Mouse (Mus musculus) intestine, embryonic 16.5 days (tissue): ENCODE data around the gene Gng7. TPM values are rescaled to one million over a fixed set of nuclear protein-coding genes. Genes with fewer than 3 reads are reported as not detected.
"Not testable (repeated sequence)": the region's sequence is repeated elsewhere in the genome, so short reads cannot be mapped to it uniquely, and the experiment has no call there.

ENCODE experiments used
- ATAC-seq: fragments of 200-750 bp; cut with Nextera tagmentation; 2 replicates; pipeline ENCODE4 v1.8.0; 2017; ENCODE audit warnings: moderate TSS enrichment, moderate library complexity
- H3K27ac ChIP-seq: fragments of 300-500 bp; sonication (generic); 2 replicates; pipeline ENCODE4 v1.5.1; 2014; ENCODE audit warnings: mild to moderate bottlenecking, low read length
- H3K27me3 ChIP-seq: fragments of 300-500 bp; sonication (generic); replicated peaks from 2 replicates; pipeline ENCODE4 v1.6.1; 2014; ENCODE audit warnings: low read length, control low read depth, mixed read lengths; ENCODE audit not compliant: control insufficient read depth, insufficient read depth
- H3K36me3 ChIP-seq: fragments of 300-500 bp; sonication (generic); 2 replicates; pipeline ENCODE4 v1.6.1; 2014; ENCODE audit warnings: low read length, control low read depth; ENCODE audit not compliant: control insufficient read depth, insufficient read depth
- H3K4me1 ChIP-seq: fragments of 300-500 bp; sonication (generic); 2 replicates; pipeline ENCODE4 v1.6.1; 2014; ENCODE audit warnings: low read length, control low read depth, mixed read lengths; ENCODE audit not compliant: control insufficient read depth, insufficient read depth
- H3K4me2 ChIP-seq: fragments of 300-500 bp; sonication (generic); 2 replicates; pipeline ENCODE4 v1.6.1; 2014; ENCODE audit warnings: low read depth, low read length, control low read depth
- H3K4me3 ChIP-seq: fragments of 300-500 bp; sonication (generic); 2 replicates; pipeline ENCODE4 v1.5.1; 2014; ENCODE audit warnings: mild to moderate bottlenecking, low read length
- H3K9ac ChIP-seq: fragments of 300-500 bp; sonication (generic); 2 replicates; pipeline ENCODE4 v1.6.1; 2014; ENCODE audit warnings: low read depth, low read length
- H3K9me3 ChIP-seq: fragments of 300-500 bp; sonication (generic); 2 replicates; pipeline ENCODE4 v1.6.1; 2016; ENCODE audit warnings: low read length, control low read depth; ENCODE audit not compliant: control insufficient read depth
- WGBS: fragments of 180-500 bp; shearing (Covaris S2); extraction: QIAGEN DNeasy Blood & Tissue Kit; methylation state at CpG from one replicate; pipeline ENCODE4 v1.1.7; 2014; 5-methylcytosine and 5-hydroxymethylcytosine counted together
- polyA plus RNA-seq: library from polyadenylated mRNA; unstranded; fragments of >200 nt; fragmentation: Nextera tagmentation; extraction: Ambion mirVana; gene quantifications from 2 replicates; pipeline ENCODE4 v1.2.1, GENCODE M21; 2015

The Gng7 gene
- polyA plus RNA-seq, 1 experiment from 2014 or later, result 3.6 TPM

DNA sequence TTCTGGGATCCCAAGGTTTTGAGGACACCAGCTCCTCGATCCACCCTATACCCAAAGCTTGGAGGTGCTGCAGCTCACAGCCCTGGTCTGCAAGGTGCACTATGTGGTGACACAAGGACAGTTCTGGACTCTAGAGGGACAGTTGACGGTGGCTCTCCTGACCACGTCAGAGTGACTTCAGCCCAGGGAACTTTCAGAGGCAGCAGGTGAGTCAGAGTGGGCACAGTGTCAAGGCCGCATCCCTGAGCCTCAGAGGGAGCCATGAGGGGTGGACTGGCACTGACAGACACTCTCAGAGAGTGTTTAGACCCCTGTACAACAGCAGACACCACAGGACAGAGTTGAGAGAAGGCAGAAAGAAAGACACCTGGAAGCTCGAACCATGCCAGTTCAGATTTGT, 37.8 kb upstream of the Gng7 start:
- peaks cover 34% of the 10 kb centered on the region for H3K36me3 ChIP-seq
- no peak overlapping the region for H3K4me2 ChIP-seq
- no peaks in the 10 kb centered on the region for H3K27me3 ChIP-seq
- H3K9ac ChIP-seq, result no peak overlapping the region
- no peak overlapping the region for H3K27ac ChIP-seq
- H3K4me1 ChIP-seq, result no peaks in the 10 kb centered on the region
- WGBS, result 90% methylated on average over 5 of the region's 5 CpGs
- H3K4me3 ChIP-seq, result no peak overlapping the region
- no peaks in the 10 kb centered on the region for H3K9me3 ChIP-seq
- no peak for ATAC-seq

DNA sequence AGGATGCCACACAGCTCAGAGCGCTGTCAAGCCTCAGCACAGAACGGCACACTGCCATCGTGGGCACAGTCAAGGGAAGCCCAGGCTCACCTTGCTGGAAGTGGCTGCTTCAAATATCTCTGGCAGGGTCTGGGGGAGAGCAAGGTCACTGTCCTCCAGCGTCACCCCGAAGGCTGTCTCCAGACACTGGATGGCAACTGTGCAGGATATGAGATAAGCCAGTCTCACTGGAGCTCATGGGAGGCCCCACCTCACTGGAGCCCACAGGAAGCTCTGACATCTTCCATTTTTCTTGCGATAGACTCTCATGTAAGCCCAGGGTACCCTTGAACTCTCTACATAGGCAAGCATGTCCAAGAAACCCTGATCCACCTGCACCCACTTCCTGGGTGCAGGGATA, 36.4 kb upstream of the Gng7 start:
- Histone ChIP-seq H3K9me3 (no peaks in the 10 kb centered on the region), H3K4me2 (no peak overlapping the region), H3K27ac (no peak overlapping the region), H3K9ac (no peak overlapping the region), H3K4me3 (no peak overlapping the region), H3K27me3 (no peaks in the 10 kb centered on the region), H3K36me3 (peaks cover 46% of the 10 kb centered on the region), H3K4me1 (no peaks in the 10 kb centered on the region)
- 93% methylated on average over 6 of the region's 6 CpGs for WGBS
- no peak for ATAC-seq

DNA sequence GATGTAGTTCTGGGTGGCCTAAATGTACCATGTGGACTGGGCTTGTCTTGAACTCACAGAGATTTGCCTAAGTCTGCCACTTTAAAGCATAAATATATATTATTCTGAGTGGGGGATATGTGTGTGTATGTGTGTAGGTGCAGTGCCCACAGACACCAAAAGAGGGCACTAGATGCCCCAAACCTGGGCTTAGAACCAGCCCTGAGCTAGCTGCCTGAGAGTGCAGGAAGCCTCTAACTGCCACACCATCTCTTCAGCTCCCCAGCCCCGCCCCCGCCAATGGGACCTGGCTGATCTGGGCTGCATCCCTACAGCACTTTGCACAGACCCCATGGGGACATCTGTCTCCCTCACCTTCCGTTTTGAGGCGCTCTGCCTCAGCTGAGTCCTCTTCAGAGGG, 35.9 kb upstream of the Gng7 start:
- Histone ChIP-seq H3K4me2 (no peak overlapping the region), H3K9ac (no peak overlapping the region), H3K27ac (no peak overlapping the region), H3K27me3 (no peaks in the 10 kb centered on the region), H3K9me3 (no peaks in the 10 kb centered on the region), H3K36me3 (peaks cover 49% of the 10 kb centered on the region), H3K4me1 (no peaks in the 10 kb centered on the region), H3K4me3 (no peak overlapping the region)
- ATAC-seq, result no peak
- WGBS, result 93% methylated on average over 4 of the region's 4 CpGs

DNA sequence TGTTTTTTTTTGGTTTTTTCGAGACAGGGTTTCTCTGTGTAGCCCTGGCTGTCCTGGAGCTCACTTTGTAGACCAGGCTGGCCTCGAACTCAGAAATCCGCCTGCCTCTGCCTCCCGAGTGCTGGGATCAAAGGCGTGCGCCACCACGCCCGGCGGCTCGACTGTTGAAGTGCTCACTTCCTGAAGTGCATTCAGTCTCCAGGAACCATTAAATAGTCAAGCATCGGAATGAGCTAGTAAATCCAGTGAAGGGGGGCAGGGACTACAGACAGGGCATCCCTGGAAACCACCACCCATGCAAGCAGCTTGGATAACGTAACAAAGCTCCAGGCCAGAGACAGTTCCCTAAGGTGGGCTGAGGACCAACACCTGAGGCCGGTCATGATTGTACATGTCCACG, 30.5 kb upstream of the Gng7 start:
- peaks cover 49% of the 10 kb centered on the region for H3K36me3 ChIP-seq
- ATAC-seq, H3K4me2 ChIP-seq, H3K27me3 ChIP-seq, H3K9me3 ChIP-seq, H3K4me3 ChIP-seq, H3K9ac ChIP-seq, H3K27ac ChIP-seq, H3K4me1 ChIP-seq: not testable (repeated sequence)
- WGBS, result 91% methylated on average over 13 of the region's 14 CpGs

DNA sequence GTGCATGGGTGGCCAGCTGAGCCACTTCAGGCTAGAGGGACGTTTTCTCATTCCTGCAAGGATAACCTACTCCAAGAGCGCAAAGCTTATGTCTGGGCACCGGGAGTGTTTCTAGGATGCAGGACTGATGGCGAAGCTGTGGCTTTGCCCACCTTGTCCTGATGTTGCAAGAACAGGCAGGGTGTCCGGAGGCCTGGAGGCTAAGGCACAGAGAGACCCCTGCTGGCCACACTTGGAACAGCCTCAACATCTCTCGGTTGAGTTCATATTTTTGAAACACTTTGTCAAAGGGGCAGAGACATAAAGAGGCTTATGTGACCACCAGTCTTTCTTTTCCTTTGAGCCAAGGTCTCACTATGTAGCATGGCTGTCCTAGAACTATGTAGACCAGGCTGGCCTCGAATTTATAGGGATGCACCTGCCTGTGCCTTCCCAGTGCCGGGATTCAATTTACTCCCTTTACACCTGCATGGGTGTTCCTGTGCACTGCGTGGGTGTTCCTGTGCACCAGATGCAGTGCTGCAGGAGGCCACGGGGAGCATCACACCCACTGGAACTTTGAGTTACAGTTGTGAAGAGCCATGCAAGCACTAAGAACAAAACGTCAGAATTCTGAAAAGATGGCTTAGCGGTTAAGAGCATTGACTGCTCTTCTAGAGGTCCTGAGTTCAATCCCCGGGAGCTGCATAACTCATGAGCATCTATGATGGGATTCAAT, 26.9 kb upstream of the Gng7 start:
- WGBS, result 30% methylated on average over 13 of the region's 13 CpGs
- no peak for ATAC-seq

DNA sequence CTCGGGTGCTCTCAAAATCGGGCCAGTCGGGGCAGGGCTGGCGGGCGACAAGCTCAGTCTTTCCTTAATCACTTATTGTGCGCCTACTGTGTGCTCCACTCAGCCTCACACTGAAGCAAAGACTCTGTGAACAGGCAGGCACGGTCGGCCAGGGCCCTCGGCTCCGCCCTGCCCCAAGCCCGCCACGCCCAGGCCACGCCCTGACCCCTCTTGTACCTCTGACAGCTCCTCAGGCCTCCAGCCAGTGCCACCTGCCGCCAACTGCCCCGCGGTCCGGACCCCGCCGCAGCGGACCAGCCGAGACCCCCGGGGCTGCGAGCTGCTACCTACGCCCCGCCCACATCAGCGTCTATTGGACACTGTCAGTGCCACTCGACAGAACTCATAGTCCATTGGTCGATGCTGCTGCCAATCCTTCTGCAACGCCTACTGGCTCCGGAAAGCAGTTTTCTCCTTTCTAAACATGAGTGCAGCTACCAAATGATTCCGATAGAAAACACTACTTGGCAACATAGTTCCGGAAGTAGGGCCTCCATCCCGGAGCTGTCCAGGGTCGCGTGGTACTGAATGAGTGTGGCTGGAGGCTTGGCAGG, 22.3 kb upstream of the Gng7 start, which contains the start of gene Slc39a3:
TSS of gene Slc39a3 (minus strand) at position 439 of the 593 bp plus-strand sequence.
- under 1% methylated on average over 35 of the region's 35 CpGs for WGBS
- peak within 1 kb of the TSS; percentile 82 for H3K9ac ChIP-seq
- no peaks in the 10 kb centered on the region for H3K9me3 ChIP-seq
- peak within 1 kb of the TSS; percentile 77 for H3K4me2 ChIP-seq
- H3K4me1 ChIP-seq, result no peaks in the 10 kb centered on the region; the same call in 1 of the 2 replicates
- peak within 1 kb of the TSS; percentile 10; the same call in 1 of the 2 replicates for H3K27ac ChIP-seq
- H3K27me3 ChIP-seq, result no peaks in the 10 kb centered on the region
- H3K36me3 ChIP-seq, result 0 out of 2 replicates have a peak, but pooled peaks cover 5% of the 10 kb centered on the region
- H3K4me3 ChIP-seq, result peak within 1 kb of the TSS; percentile 75
- peak; percentile 99 for ATAC-seq

More for the DNA sequence above, 26.9 kb upstream of the Gng7 start:
- Histone ChIP-seq H3K4me3 (no peak overlapping the region), H3K9ac (no peak overlapping the region), H3K27ac (no peak overlapping the region), H3K4me1 (no peaks in the 10 kb centered on the region; the same call in 1 of the 2 replicates), H3K9me3 (no peaks in the 10 kb centered on the region), H3K36me3 (peaks cover 23% of the 10 kb centered on the region), H3K27me3 (no peaks in the 10 kb centered on the region), H3K4me2 (no peak overlapping the region)

DNA sequence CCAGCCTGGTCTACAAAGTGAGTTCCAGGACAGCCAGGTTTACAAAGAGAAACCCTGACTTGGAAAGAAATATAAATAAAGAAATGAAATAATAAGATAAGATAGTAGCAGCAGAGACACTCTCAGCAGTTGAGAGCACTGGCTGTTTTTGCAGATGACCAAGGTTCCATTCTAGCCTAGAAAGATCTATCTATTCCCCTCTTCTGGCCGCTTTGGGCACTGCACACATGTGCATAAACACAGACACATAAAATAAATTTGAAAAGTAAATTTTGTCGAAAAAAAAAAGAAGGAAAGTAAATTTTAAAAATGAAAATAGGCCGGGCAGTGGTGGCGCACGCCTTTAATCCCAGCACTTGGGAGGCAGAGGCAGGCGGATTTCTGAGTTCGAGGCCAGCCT, 21.5 kb upstream of the Gng7 start:
- no peaks in the 10 kb centered on the region; the same call in 1 of the 2 replicates for H3K4me1 ChIP-seq
- H3K36me3 ChIP-seq, result 0 out of 2 replicates have a peak, but pooled peaks cover 5% of the 10 kb centered on the region
- H3K27me3 ChIP-seq, result no peaks in the 10 kb centered on the region
- WGBS, result 75% methylated on average over 7 of the region's 7 CpGs
- no peaks in the 10 kb centered on the region for H3K9me3 ChIP-seq
- no peak for ATAC-seq
- no peak overlapping the region for H3K27ac ChIP-seq
- no peak overlapping the region for H3K4me3 ChIP-seq
- H3K9ac ChIP-seq, result no peak overlapping the region
- no peak overlapping the region for H3K4me2 ChIP-seq

DNA sequence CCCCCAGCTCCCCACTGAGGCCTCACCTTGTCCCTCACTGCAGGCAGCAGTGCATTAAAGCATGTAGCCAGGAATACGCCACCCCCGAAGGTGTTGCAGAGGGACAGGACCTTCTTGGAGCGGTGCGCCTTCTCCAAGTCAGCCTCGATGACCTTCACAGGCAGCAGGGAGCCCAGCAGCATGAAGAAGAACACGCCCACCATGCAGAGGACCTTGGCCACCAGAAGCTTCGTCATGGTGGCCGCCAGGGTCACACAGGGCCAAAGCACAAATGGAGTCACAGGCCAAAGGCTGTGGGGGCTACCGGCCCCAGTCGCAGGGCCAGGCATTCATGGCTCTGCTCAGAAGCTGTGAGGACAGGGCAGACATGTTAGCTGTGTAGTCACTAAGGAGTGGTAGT, 18.8 kb upstream of the Gng7 start:
- Histone ChIP-seq H3K27me3 (no peaks in the 10 kb centered on the region), H3K36me3 (peaks cover 8% of the 10 kb centered on the region; the same call in 1 of the 2 replicates), H3K9ac (no peak overlapping the region), H3K4me3 (no peak overlapping the region), H3K4me1 (no peaks in the 10 kb centered on the region), H3K9me3 (no peaks in the 10 kb centered on the region), H3K27ac (no peak overlapping the region), H3K4me2 (no peak overlapping the region)
- ATAC-seq, result no peak
- WGBS, result 78% methylated on average over 10 of the region's 10 CpGs

DNA sequence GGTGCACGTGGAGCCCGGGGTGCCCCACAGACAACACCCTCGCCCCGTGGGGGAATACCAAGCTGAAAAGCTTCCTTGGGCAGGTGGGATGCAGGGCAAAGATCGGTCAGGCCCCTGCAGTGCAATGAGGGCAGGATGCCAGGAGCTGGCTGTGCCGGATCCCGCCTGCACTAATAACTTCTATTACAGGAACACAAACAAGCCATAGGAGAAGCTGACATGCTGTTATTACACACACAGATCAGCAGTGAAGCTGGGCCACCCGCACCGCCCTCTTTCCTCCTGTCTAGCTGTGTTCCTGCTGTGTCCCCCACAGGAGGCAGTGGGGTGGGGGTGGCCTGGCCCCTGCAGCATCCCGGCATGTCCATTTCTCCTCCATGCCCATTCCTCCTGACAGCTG, 14.3 kb upstream of the Gng7 start:
- Histone ChIP-seq H3K27me3 (peaks cover 18% of the 10 kb centered on the region), H3K36me3 (peaks cover 8% of the 10 kb centered on the region; the same call in 1 of the 2 replicates), H3K4me3 (no peak overlapping the region), H3K4me2 (no peak overlapping the region), H3K9me3 (no peaks in the 10 kb centered on the region), H3K9ac (no peak overlapping the region), H3K4me1 (no peaks in the 10 kb centered on the region), H3K27ac (no peak overlapping the region)
- 67% methylated on average over 10 of the region's 10 CpGs for WGBS
- ATAC-seq, result no peak
